ENCODE assay signal across 10 mouse cellular contexts in genomic region chr8:46934254-46934653, GRCm38 (mm10). TPM values are rescaled to one million over a fixed set of nuclear protein-coding genes. Genes with fewer than 3 reads are reported as not detected.
A peak's percentile ranks its signal among the peaks of the same experiment; 100 is the strongest.
DNase-seq lines count a peak whose midpoint lies in the region; ATAC-seq lines count a peak whose summit lies in the region.
"Had no signal": no experiment of that assay in that cellular context is flagged by ENCODE, and none has a peak within 500 bp of the region (broad histone marks: within the 10 kb centered on the region; RNA-seq: fewer than 3 reads in every experiment).

No protein-coding gene starts in this region.

- H3K4me2 ChIP-seq in limb, embryonic 13.5 days (replicated peaks): peak overlapping the region; percentile 42
- H3K4me2 ChIP-seq: heart, embryonic 15.5 days had no signal

- DNase-seq in limb, embryonic 10.5 days (ENCODE audit: low spot score): no peak
- peak; percentile 79 to 86 for DNase-seq in frontal cortex, adult 2 months (ENCODE audit: extremely low spot score in 1 of 2, low spot score in 1 of 2)
- DNase-seq in layer of hippocampus, postnatal 36 days: peak; percentile 46
- DNase-seq in right cerebral cortex, adult 2 months (ENCODE audit: low spot score in 2 of 2): peak; percentile 81 to 86
- DNase-seq in c-Kit-positive CD71-positive TER-119-positive erythroid progenitor cells, embryonic 14.5 days (ENCODE audit: low spot score): no peak
- DNase-seq in ovary, postnatal 14 days (ENCODE audit: low spot score): no peak

- H3K36me3 ChIP-seq in limb, embryonic 13.5 days: no peaks in the 10 kb centered on the region
- no peaks in the 10 kb centered on the region for H3K36me3 ChIP-seq in limb, embryonic 10.5 days
- H3K36me3 ChIP-seq: G1E; heart, embryonic 15.5 days had no signal

- H3K27me3 ChIP-seq in limb, embryonic 13.5 days: no peaks in the 10 kb centered on the region
- no peaks in the 10 kb centered on the region for H3K27me3 ChIP-seq in limb, embryonic 10.5 days (ENCODE audit: low read depth, poor library complexity, severe bottlenecking)
- H3K27me3 ChIP-seq: heart, embryonic 15.5 days had no signal

- no peak for ATAC-seq in limb, embryonic 13.5 days (ENCODE audit: low FRiP score, low read depth)
- ATAC-seq in megakaryocyte-erythroid progenitor cell, adult 5-6 weeks (replicated peaks; ENCODE audit: low FRiP score, low TSS enrichment, poor library complexity, severe bottlenecking): no peak

- H3K4me1 ChIP-seq in limb, embryonic 13.5 days: peaks cover 24% of the 10 kb centered on the region
- H3K4me1 ChIP-seq in limb, embryonic 10.5 days: peaks cover 5% of the 10 kb centered on the region

- no peak overlapping the region for H3K27ac ChIP-seq in limb, embryonic 13.5 days
- H3K27ac ChIP-seq in limb, embryonic 10.5 days: no peak overlapping the region
- H3K27ac ChIP-seq: heart, embryonic 15.5 days had no signal

- no peak overlapping the region for H3K9ac ChIP-seq in limb, embryonic 13.5 days
- H3K9ac ChIP-seq: heart, embryonic 15.5 days had no signal

- no peaks in the 10 kb centered on the region for H3K9me3 ChIP-seq in limb, embryonic 13.5 days
- H3K9me3 ChIP-seq in limb, embryonic 10.5 days (replicated peaks): no peaks in the 10 kb centered on the region
- H3K9me3 ChIP-seq: G1E; heart, embryonic 15.5 days had no signal

- no peak overlapping the region for H3K4me3 ChIP-seq in limb, embryonic 13.5 days
- no peak overlapping the region for H3K4me3 ChIP-seq in limb, embryonic 10.5 days
- H3K4me3 ChIP-seq: heart, embryonic 15.5 days had no signal

- WGBS in limb, embryonic 13.5 days: 68% methylated on average over 9 of the region's 9 CpGs
- WGBS in limb, embryonic 10.5 days: 93% methylated on average over 9 of the region's 9 CpGs

RNA-seq across cellular contexts. Expression of gene Enpp6, which starts 52.4 kb away (rescaled TPM):
- polyA plus RNA-seq in limb, embryonic 13.5 days (2015; fragmentation: Nextera tagmentation; extraction: Ambion mirVana): 1.6 and 1.7 TPM in 2 replicates
- polyA plus RNA-seq in limb, embryonic 10.5 days (2016; fragmentation: Nextera tagmentation; extraction: Ambion mirVana): 0.09 and 0.24 TPM in 2 replicates
- 4.2 and 6.6 TPM in 2 replicates for polyA plus RNA-seq in frontal cortex, adult 2 months (2012; rRNA removed)
- total RNA-seq in layer of hippocampus, postnatal 36 days (2021): 1 to 10 TPM; 6.7 to 9.9 TPM
- 0.77 and 1.7 TPM in 2 replicates for total RNA-seq in megakaryocyte-erythroid progenitor cell, adult 5-6 weeks (2014; fragmentation: Nextera tagmentation)
- not detected in 2 replicates for total RNA-seq in megakaryocyte-erythroid progenitor cell, adult 5-6 weeks (2017)
- polyA plus RNA-seq: G1E had no signal

Comparison
In these comparisons a context has a peak if more than half of its experiments do, and no peak if none do; other contexts are left out.
1. DNase-seq: peak in frontal cortex, adult 2 months (2 of 2), layer of hippocampus, postnatal 36 days (2 of 2) and right cerebral cortex, adult 2 months (2 of 2); none in limb, embryonic 10.5 days (single experiment), c-Kit-positive CD71-positive TER-119-positive erythroid progenitor cells, embryonic 14.5 days (single experiment) and ovary, postnatal 14 days (single experiment).